Mouse (Mus musculus): ENCODE results near the gene Sf3b6.

Sf3b6 gene

GRCm38 (mm10) chr12:4841392-4841887, 24.1 kb downstream of the Sf3b6 start, which contains the start of gene Fkbp1b:
Gene Fkbp1b (minus strand): TSS chr12:4841591.
- DNase-seq (ENCODE audit: low spot score): peak; percentile 27

- no peak for DNase-seq (ENCODE audit: low spot score)
These were observed 25.1 kb downstream of the Sf3b6 start for GRCm38 (mm10) chr12:4842456-4842855.

- peak; percentile 66 for DNase-seq (ENCODE audit: low spot score)
These were observed 25.7 kb downstream of the Sf3b6 start, which contains the start of gene Wdcp for GRCm38 (mm10) chr12:4842890-4843597. Gene Wdcp (plus strand): TSS chr12:4843303.

- DNase-seq (ENCODE audit: low spot score): no peak
These were observed 26.4 kb downstream of the Sf3b6 start for GRCm38 (mm10) chr12:4843741-4844140.

- DNase-seq (ENCODE audit: low spot score): no peak
These were observed 38.8 kb downstream of the Sf3b6 start for GRCm38 (mm10) chr12:4856160-4856559.

- DNase-seq (ENCODE audit: low spot score): no peak
These were observed 39.5 kb downstream of the Sf3b6 start for GRCm38 (mm10) chr12:4856834-4857233.

GRCm38 (mm10) chr12:4859241-4859914, 42.0 kb downstream of the Sf3b6 start:
- no peak for DNase-seq (ENCODE audit: low spot score)

GRCm38 (mm10) chr12:4862672-4863071, 45.3 kb downstream of the Sf3b6 start:
- DNase-seq (ENCODE audit: low spot score): no peak

- DNase-seq (ENCODE audit: low spot score): no peak
These were observed 46.5 kb downstream of the Sf3b6 start for GRCm38 (mm10) chr12:4863654-4864337.

GRCm38 (mm10) chr12:4864338-4864690, 47.0 kb downstream of the Sf3b6 start:
- no peak for DNase-seq (ENCODE audit: low spot score)

- DNase-seq (ENCODE audit: low spot score): no peak
These were observed 51.6 kb downstream of the Sf3b6 start for GRCm38 (mm10) chr12:4868924-4869323.

- no peak for DNase-seq (ENCODE audit: low spot score)
These were observed 53.9 kb downstream of the Sf3b6 start for GRCm38 (mm10) chr12:4871260-4871659.

GRCm38 (mm10) chr12:4872273-4872672, 54.9 kb downstream of the Sf3b6 start:
- no peak for DNase-seq (ENCODE audit: low spot score)

GRCm38 (mm10) chr12:4872983-4873477, 55.7 kb downstream of the Sf3b6 start:
- DNase-seq (ENCODE audit: low spot score): no peak

- no peak for DNase-seq (ENCODE audit: low spot score)
These were observed 56.2 kb downstream of the Sf3b6 start for GRCm38 (mm10) chr12:4873531-4873930.

GRCm38 (mm10) chr12:4874161-4874927, 57.0 kb downstream of the Sf3b6 start, which contains the start of gene Mfsd2b:
Gene Mfsd2b (minus strand): TSS chr12:4874359.
- peak; percentile 50 for DNase-seq (ENCODE audit: low spot score)

- DNase-seq (ENCODE audit: low spot score): no peak
These were observed 58.3 kb downstream of the Sf3b6 start for GRCm38 (mm10) chr12:4875623-4876022.

Measured in ovary, postnatal 14 days (tissue).